Mouse (Mus musculus): Measurements from ENCODE around the gene Mycn. TPM values are rescaled to one million over a fixed set of nuclear protein-coding genes. Genes with fewer than 3 reads are reported as not detected.

The Mycn gene
- polyA plus RNA-seq, 1 experiment from 2014 or later, result 85.3 TPM

GRCm38 (mm10) chr12:12940466-12941128, 1.1 kb downstream of the Mycn start:
- WGBS, result 0% methylated on average over 13 of the region's 13 CpGs
- Histone ChIP-seq H3K27ac (peak overlapping the region; percentile 94), H3K4me3 (peak overlapping the region; percentile 82), H3K4me2 (replicated peaks) (peak overlapping the region; percentile 93), H3K9me3 (replicated peaks) (no peaks in the 10 kb centered on the region), H3K9ac (peak overlapping the region; percentile 95), H3K27me3 (no peaks in the 10 kb centered on the region), H3K4me1 (peaks cover 27% of the 10 kb centered on the region), H3K36me3 (peaks cover 16% of the 10 kb centered on the region)
- 0 out of 2 replicates have a peak, but pooled peaks have one; percentile 5 for ATAC-seq (ENCODE audit: low FRiP score)

- H3K4me1 ChIP-seq, result peaks cover 27% of the 10 kb centered on the region
- H3K27me3 ChIP-seq, result no peaks in the 10 kb centered on the region
- H3K9me3 ChIP-seq (replicated peaks), result no peaks in the 10 kb centered on the region
- peak overlapping the region; percentile 82 for H3K4me3 ChIP-seq
- H3K27ac ChIP-seq, result peak overlapping the region; percentile 94
- WGBS, result 1% methylated on average over 69 of the region's 69 CpGs
- peak overlapping the region; percentile 95 for H3K9ac ChIP-seq
- peaks cover 24% of the 10 kb centered on the region for H3K36me3 ChIP-seq
- ATAC-seq (ENCODE audit: low FRiP score), result no peak
- peak overlapping the region; percentile 93 for H3K4me2 ChIP-seq (replicated peaks)
Measured at GRCm38 (mm10) chr12:12939581-12940465, 1.9 kb downstream of the Mycn start.

DNA sequence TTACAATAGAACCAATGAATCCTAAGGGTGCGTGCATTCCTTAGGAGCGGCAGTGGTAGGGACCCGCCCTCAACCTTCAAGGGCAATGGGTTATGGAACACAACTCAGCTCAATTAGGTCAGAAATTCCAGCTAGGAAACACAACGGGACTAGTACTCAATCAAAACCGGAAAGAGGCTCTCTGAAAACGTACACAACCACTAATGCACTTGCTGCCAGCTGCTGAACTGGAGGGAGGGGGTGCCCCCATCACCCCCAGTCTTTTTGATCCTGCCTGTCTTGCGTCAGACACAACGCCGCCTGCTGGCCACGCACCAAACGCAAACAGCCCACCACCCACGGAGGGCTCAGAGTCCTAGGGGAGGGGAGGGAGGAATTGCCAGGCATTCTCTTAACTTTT, 2.9 kb downstream of the Mycn start:
- ATAC-seq (ENCODE audit: low FRiP score), result peak; percentile 21; the same call in 1 of the 2 replicates
- Histone ChIP-seq H3K36me3 (peaks cover 26% of the 10 kb centered on the region), H3K4me3 (peak overlapping the region; percentile 82)

DNA sequence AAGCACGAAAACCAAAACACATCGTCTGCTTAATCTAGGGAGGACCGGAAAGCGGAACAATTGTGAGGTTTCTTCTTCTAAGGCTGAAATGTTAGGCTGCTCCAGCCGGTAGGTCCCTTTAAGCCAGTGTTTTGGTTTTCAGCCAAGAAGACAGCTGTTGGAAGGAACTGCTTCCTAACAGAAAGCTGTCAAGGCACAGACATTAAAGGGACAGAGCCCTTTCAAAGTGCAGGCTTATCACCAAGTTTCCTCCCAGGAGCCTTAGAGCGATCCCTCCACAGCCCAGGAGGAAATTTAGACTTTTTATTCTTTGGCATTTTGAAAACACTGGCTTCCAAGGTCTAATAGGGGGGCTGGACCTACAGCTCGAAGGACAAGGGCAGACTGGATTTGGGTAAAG, 3.4 kb downstream of the Mycn start:
- H3K27ac ChIP-seq, result peak overlapping the region; percentile 94
- H3K4me1 ChIP-seq, result peaks cover 25% of the 10 kb centered on the region
- peaks cover 26% of the 10 kb centered on the region for H3K36me3 ChIP-seq
- H3K9me3 ChIP-seq (replicated peaks), result no peaks in the 10 kb centered on the region
- peak overlapping the region; percentile 93 for H3K4me2 ChIP-seq (replicated peaks)
- WGBS, result 6% methylated on average over 7 of the region's 7 CpGs
- peak overlapping the region; percentile 95 for H3K9ac ChIP-seq
- ATAC-seq (ENCODE audit: low FRiP score), result no peak
- H3K4me3 ChIP-seq, result peak overlapping the region; percentile 82
- no peaks in the 10 kb centered on the region for H3K27me3 ChIP-seq

More for the DNA sequence above, 2.9 kb downstream of the Mycn start:
- H3K9me3 ChIP-seq (replicated peaks), result no peaks in the 10 kb centered on the region
- H3K9ac ChIP-seq, result peak overlapping the region; percentile 95
- H3K27ac ChIP-seq, result peak overlapping the region; percentile 94
- no peaks in the 10 kb centered on the region for H3K27me3 ChIP-seq
- H3K4me2 ChIP-seq (replicated peaks), result peak overlapping the region; percentile 93
- H3K4me1 ChIP-seq, result peaks cover 27% of the 10 kb centered on the region
- under 1% methylated on average over 12 of the region's 12 CpGs for WGBS

DNA sequence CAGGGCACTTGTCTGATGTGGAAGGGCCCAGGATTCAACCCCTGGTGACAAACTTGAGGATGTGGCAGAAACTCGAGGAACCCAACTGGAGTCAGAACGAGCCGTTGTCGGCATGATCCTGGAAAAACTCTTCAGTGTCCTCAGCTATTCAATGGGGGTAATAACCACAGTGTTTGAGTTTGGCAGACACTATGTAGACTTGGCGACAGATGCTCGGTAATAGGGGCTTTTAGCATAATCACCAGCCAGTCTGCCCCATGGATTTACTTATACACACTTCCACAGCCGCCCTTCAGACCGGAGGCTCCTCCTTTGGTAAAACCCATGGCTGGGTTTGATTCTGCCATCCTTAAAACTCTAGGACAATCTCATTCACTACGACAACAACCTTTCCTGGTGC, 4.0 kb downstream of the Mycn start:
- H3K4me3 ChIP-seq, result peak overlapping the region; percentile 82
- no peaks in the 10 kb centered on the region for H3K9me3 ChIP-seq (replicated peaks)
- H3K4me2 ChIP-seq (replicated peaks), result peak overlapping the region; percentile 93
- peak overlapping the region; percentile 95 for H3K9ac ChIP-seq
- no peak for ATAC-seq (ENCODE audit: low FRiP score)
- peaks cover 19% of the 10 kb centered on the region for H3K4me1 ChIP-seq
- H3K27ac ChIP-seq, result peak overlapping the region; percentile 94
- 19% methylated on average over 9 of the region's 9 CpGs for WGBS
- no peaks in the 10 kb centered on the region for H3K27me3 ChIP-seq
- peaks cover 26% of the 10 kb centered on the region for H3K36me3 ChIP-seq

DNA sequence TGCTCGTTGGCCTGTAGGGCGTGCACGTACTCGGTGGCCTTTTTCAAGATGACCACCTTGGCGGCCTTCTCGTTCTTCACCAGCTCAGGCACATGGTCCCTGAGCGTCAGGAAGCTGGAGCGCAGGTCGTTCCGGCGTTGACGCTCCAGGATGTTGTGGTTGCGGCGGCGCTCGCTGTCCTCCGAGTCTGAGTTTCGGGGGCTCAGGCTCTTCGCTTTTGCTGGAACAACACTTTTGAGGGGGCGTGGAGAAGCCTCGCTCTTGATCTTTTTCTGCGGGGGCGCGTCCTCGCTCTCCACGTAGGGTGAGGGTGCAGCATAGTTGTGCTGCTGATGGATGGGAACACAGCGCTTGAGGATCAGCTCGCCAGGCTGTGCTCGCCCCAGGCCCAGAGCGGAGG, 4.6 kb downstream of the Mycn start:
- ATAC-seq (ENCODE audit: low FRiP score), result no peak
- H3K4me3 ChIP-seq, result peak overlapping the region; percentile 82
- no peaks in the 10 kb centered on the region for H3K27me3 ChIP-seq
- H3K9ac ChIP-seq, result no peak overlapping the region; the same call in 1 of the 2 replicates
- 73% methylated on average over 30 of the region's 30 CpGs for WGBS
- H3K27ac ChIP-seq, result 0 out of 2 replicates have a peak overlapping the region, but pooled peaks have one; percentile 94
- H3K4me1 ChIP-seq, result peaks cover 18% of the 10 kb centered on the region
- H3K9me3 ChIP-seq (replicated peaks), result no peaks in the 10 kb centered on the region
- H3K4me2 ChIP-seq (replicated peaks), result peak overlapping the region; percentile 93
- H3K36me3 ChIP-seq, result peaks cover 26% of the 10 kb centered on the region

GRCm38 (mm10) chr12:12932238-12932637, 9.5 kb downstream of the Mycn start:
- Histone ChIP-seq H3K4me1 (peaks cover 11% of the 10 kb centered on the region), H3K27me3 (no peaks in the 10 kb centered on the region), H3K36me3 (peaks cover 23% of the 10 kb centered on the region), H3K9me3 (replicated peaks) (no peaks in the 10 kb centered on the region), H3K9ac (no peak overlapping the region), H3K27ac (no peak overlapping the region), H3K4me3 (no peak overlapping the region), H3K4me2 (replicated peaks) (no peak overlapping the region)
- ATAC-seq (ENCODE audit: low FRiP score), result no peak
- 75% methylated on average over 7 of the region's 7 CpGs for WGBS

GRCm38 (mm10) chr12:12928239-12928638, 13.5 kb downstream of the Mycn start:
- no peaks in the 10 kb centered on the region for H3K36me3 ChIP-seq
- H3K9ac ChIP-seq, result no peak overlapping the region
- no peak overlapping the region for H3K4me3 ChIP-seq
- no peak for ATAC-seq (ENCODE audit: low FRiP score)
- no peak overlapping the region for H3K27ac ChIP-seq
- H3K4me2 ChIP-seq (replicated peaks), result no peak overlapping the region
- peaks cover 6% of the 10 kb centered on the region; the same call in 1 of the 2 replicates for H3K4me1 ChIP-seq
- 79% methylated on average over 3 of the region's 3 CpGs for WGBS
- H3K9me3 ChIP-seq (replicated peaks), result peaks cover 4% of the 10 kb centered on the region; the same call in 1 of the 2 replicates
- H3K27me3 ChIP-seq, result no peaks in the 10 kb centered on the region

DNA sequence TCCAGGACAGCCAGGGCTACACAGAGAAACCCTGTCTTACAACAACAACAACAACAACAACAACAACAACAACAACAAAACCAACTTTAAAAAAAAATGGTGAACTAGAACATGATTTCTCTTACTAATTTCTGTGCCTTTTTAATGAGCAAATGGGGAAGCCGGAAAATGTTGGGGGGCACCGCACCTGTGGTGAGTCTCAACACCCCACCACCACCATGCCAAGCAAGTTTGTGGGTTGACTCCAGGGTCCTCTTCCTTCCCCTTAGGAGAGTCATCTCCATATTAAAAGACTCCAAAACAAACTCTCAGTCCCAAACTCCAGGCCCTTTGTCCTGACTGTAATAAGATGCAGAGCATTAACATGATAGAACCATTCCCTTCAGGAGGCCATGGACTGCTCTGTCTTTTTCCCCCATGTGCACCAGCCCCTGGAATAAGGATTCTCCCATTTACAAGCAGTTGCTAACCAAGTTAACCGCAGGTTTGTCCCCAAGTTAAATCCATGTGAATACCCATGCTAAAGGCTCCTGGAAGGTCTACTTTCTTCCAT, 14.7 kb downstream of the Mycn start:
- Histone ChIP-seq H3K4me2 (replicated peaks) (no peak overlapping the region), H3K36me3 (no peaks in the 10 kb centered on the region), H3K4me3 (no peak overlapping the region), H3K9ac (no peak overlapping the region), H3K9me3 (replicated peaks) (peaks cover 4% of the 10 kb centered on the region; the same call in 1 of the 2 replicates), H3K4me1 (peaks cover 6% of the 10 kb centered on the region; the same call in 1 of the 2 replicates), H3K27me3 (no peaks in the 10 kb centered on the region), H3K27ac (0 out of 2 replicates have a peak overlapping the region, but pooled peaks have one; percentile 32)
- WGBS, result 41% methylated on average over 3 of the region's 3 CpGs
- ATAC-seq (ENCODE audit: low FRiP score), result no peak

DNA sequence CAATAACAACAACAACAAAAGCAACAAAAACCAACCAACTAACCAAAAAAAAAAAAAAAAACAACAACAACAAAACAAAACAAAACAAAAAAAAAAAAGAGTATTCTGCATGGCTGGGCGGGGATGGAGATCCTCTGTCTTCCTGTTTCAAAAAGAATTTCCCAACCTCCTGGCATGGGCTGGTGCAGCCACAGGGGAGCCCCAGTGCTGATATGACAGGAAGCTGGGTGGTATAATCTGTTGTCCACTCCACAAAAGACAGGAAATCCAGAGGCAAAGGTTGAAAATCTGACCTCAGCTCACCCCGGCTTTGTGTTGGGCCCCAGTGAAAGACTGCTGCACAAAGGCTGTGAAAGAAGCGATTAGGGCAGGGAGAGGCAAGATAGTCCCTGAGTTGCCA, 17.3 kb downstream of the Mycn start:
- 55% methylated on average over 3 of the region's 3 CpGs for whole genome bisulfite sequencing
- Histone ChIP-seq H3K4me1 (peaks cover 10% of the 10 kb centered on the region; the same call in 1 of the 2 replicates), H3K27ac (no peak overlapping the region), H3K4me2 (replicated peaks) (no peak overlapping the region), H3K9me3 (replicated peaks) (peaks cover 4% of the 10 kb centered on the region; the same call in 1 of the 2 replicates), H3K36me3 (no peaks in the 10 kb centered on the region), H3K9ac (no peak overlapping the region), H3K27me3 (no peaks in the 10 kb centered on the region), H3K4me3 (no peak overlapping the region)
- no peak for ATAC-seq (ENCODE audit: low FRiP score)

DNA sequence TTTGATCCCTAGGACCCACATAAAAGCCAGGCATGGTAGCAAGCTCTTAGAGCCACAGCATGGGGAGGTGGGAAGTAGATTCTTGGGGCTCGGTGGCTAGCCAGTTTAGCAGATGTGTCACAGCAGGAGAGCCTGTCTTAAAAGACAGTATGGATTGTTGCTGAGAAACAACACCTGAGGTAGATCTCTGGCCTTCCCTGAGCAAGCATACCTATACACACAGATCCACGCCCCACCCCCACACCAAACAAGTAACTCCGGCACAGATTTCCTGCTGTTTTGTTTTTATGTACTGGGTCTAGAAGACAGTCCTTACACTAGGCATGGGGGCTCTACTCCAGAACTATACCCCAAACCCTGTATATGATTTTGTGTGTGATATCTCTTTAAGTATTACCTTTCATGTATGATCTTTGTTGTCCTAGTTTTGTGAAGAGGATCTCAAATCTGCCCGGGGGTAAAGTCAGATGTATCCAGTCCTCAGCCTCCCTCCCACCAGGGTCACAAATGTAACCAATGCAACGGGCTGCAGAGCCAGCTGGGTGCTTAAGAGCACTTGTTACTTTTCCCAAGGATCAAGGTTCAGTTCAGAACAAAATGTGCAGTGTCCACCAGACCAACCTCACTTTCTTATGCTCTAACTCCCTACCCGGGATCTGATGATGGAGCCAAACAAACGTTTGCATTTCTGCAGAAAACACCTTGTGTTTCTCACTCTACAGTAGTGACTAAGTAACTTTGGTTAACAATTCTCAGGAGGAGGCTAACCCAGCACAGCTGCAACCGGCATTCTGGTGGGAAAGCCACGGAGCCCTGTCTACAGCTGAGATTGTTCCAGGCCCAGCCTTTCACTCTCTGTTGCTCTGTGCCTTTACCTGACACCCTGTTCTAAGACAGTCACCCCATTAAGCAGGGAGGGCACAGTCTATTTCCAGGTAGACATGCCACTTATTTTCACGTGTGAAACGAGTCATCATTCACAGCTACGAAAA, 21.3 kb downstream of the Mycn start:
- H3K4me2 ChIP-seq (replicated peaks), result no peak overlapping the region
- H3K36me3 ChIP-seq, result no peaks in the 10 kb centered on the region
- H3K27ac ChIP-seq, result no peak overlapping the region
- H3K27me3 ChIP-seq, result no peaks in the 10 kb centered on the region
- H3K9me3 ChIP-seq (replicated peaks), result no peaks in the 10 kb centered on the region
- WGBS, result 31% methylated on average over 12 of the region's 12 CpGs
- H3K4me1 ChIP-seq, result peaks cover 8% of the 10 kb centered on the region; the same call in 1 of the 2 replicates
- no peak for ATAC-seq (ENCODE audit: low FRiP score)
- no peak overlapping the region for H3K9ac ChIP-seq
- H3K4me3 ChIP-seq, result no peak overlapping the region

Measured in hindbrain, embryonic 12.5 days (tissue).